Mouse (Mus musculus) heart, embryonic 16.5 days (tissue): ENCODE measurements around the gene Rab7. TPM values are rescaled to one million over a fixed set of nuclear protein-coding genes. Genes with fewer than 3 reads are reported as not detected.

Source experiments
- ATAC-seq: fragments of 200-750 bp; cut with Nextera tagmentation; replicated peaks from 2 replicates; pipeline ENCODE4 v1.8.0; 2017; ENCODE audit warnings: moderate number of reproducible peaks; ENCODE audit not compliant: insufficient read depth, low FRiP score; ENCODE audit errors: extremely low read depth
- H3K27ac ChIP-seq: fragments of 300-500 bp; sonication (generic); 2 replicates; pipeline ENCODE4 v1.5.1; 2014; ENCODE audit warnings: mild to moderate bottlenecking, low read length, control low read depth, moderate library complexity
- H3K27me3 ChIP-seq: fragments of 300-500 bp; sonication (generic); 2 replicates; pipeline ENCODE4 v1.6.1; 2014; ENCODE audit warnings: low read length, mixed read lengths; ENCODE audit not compliant: control insufficient read depth, insufficient read depth
- H3K36me3 ChIP-seq: fragments of 300-500 bp; sonication (generic); 2 replicates; pipeline ENCODE4 v1.6.1; 2014; ENCODE audit not compliant: control insufficient read depth, insufficient read depth
- H3K4me1 ChIP-seq: fragments of 300-500 bp; sonication (generic); 2 replicates; pipeline ENCODE4 v1.6.1; 2014; ENCODE audit warnings: low read length, mixed read lengths; ENCODE audit not compliant: control insufficient read depth, insufficient read depth
- H3K4me2 ChIP-seq: fragments of 300-500 bp; sonication (generic); 2 replicates; pipeline ENCODE4 v1.6.1; 2014; ENCODE audit warnings: low read depth, mild to moderate bottlenecking, control low read depth, low read length
- H3K4me3 ChIP-seq: fragments of 300-500 bp; sonication (generic); 2 replicates; pipeline ENCODE4 v1.5.1; 2014; ENCODE audit warnings: mild to moderate bottlenecking, control low read depth, low read length
- H3K9ac ChIP-seq: fragments of 300-500 bp; sonication (generic); 2 replicates; pipeline ENCODE4 v1.6.1; 2014; ENCODE audit warnings: low read length, control low read depth
- H3K9me3 ChIP-seq: fragments of 300-500 bp; sonication (generic); replicated peaks from 2 replicates; pipeline ENCODE4 v1.6.1; 2016; ENCODE audit warnings: low read length; ENCODE audit not compliant: control insufficient read depth
- WGBS: fragments of 180-500 bp; shearing (Covaris S2); extraction: QIAGEN DNeasy Blood & Tissue Kit; methylation state at CpG from one replicate; pipeline ENCODE4 v1.1.7; 2014; 5-methylcytosine and 5-hydroxymethylcytosine counted together
- polyA plus RNA-seq: library from polyadenylated mRNA; unstranded; fragments of >200 nt; fragmentation: Nextera tagmentation; extraction: Ambion mirVana; gene quantifications from 2 replicates; pipeline ENCODE4 v1.2.1, GENCODE M21; 2015

The Rab7 gene
- polyA plus RNA-seq, 1 experiment from 2014 or later: 256 TPM

DNA sequence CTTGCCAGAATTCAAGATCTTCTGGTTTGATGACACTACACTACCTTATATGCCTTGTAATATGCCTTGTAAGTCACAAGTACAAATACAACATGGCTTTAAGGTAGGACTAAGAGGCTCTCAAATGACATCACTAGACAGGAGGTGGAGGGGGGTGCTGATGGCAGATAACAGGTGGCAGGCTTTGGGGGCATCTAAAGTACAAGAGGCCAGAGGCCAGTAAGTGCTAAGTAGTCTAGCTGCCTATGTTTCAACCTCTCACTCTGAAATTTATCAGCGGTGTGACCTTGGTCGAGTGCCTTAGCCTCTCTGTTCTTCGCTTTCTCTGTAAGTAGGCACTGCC, 865 bp downstream of the Rab7 start:
- peak overlapping the region; percentile 98 for H3K4me3 ChIP-seq
- H3K4me1 ChIP-seq: peaks cover 35% of the 10 kb centered on the region
- WGBS: 0% methylated on average over 3 of the region's 3 CpGs
- H3K36me3 ChIP-seq: no peaks in the 10 kb centered on the region
- no peak for ATAC-seq
- no peaks in the 10 kb centered on the region for H3K9me3 ChIP-seq
- peak overlapping the region; percentile 87 for H3K4me2 ChIP-seq
- peak overlapping the region; percentile 99 for H3K9ac ChIP-seq
- no peaks in the 10 kb centered on the region for H3K27me3 ChIP-seq
- peak overlapping the region; percentile 91 for H3K27ac ChIP-seq

DNA sequence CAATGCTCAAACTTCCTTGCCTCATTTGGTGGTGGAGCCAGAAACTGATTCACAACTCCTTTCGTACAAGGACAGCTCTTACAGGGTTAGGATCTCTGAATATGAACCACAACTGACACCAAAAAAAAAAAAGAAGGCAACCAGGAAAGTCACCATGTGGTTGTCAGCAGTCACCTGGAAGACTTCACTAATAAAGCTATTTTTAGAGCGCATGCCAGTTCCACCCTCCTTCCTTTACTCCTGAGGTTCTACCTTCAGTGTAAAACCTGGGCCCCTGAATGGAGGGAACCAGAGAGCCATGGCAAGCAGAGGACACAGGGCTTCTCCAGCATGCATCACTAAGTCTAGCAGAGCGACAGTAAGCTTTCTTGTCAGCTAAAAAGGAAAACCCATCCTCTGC, 2.7 kb downstream of the Rab7 start:
- peaks cover 35% of the 10 kb centered on the region for H3K4me1 ChIP-seq
- 58% methylated on average over 3 of the region's 3 CpGs for WGBS
- ATAC-seq: no peak
- H3K27me3 ChIP-seq: no peaks in the 10 kb centered on the region
- peak overlapping the region; percentile 37 for H3K4me2 ChIP-seq
- H3K36me3 ChIP-seq: no peaks in the 10 kb centered on the region
- no peaks in the 10 kb centered on the region for H3K9me3 ChIP-seq
- H3K4me3 ChIP-seq: no peak overlapping the region
- H3K9ac ChIP-seq: peak overlapping the region; percentile 34
- H3K27ac ChIP-seq: peak overlapping the region; percentile 60

DNA sequence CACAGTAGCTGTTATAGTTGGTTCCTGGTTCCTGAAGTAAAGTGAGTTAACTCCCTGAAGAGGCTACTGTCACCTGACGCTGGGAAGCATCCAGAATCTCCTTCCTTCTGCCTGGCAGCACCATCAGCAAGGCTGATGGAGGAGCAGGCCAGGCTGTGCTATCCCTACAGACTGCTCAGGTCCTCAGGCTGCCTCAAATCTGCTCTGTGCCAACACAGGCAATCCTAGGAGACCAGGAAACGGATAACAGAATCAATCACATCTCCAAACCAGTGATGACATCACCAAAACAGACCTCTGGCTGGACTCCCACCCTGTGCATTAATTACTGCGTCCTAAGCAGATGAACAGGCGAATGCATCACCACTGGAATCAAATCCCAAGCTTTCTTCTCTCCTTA, 3.8 kb downstream of the Rab7 start:
- H3K9ac ChIP-seq: peak overlapping the region; percentile 5; the same call in 1 of the 2 replicates
- H3K4me1 ChIP-seq: peaks cover 35% of the 10 kb centered on the region
- WGBS: 36% methylated on average over 4 of the region's 4 CpGs
- peak overlapping the region; percentile 37 for H3K4me2 ChIP-seq
- H3K4me3 ChIP-seq: no peak overlapping the region
- H3K36me3 ChIP-seq: no peaks in the 10 kb centered on the region
- H3K27me3 ChIP-seq: no peaks in the 10 kb centered on the region
- H3K9me3 ChIP-seq: no peaks in the 10 kb centered on the region
- peak overlapping the region; percentile 60 for H3K27ac ChIP-seq
- ATAC-seq: no peak

DNA sequence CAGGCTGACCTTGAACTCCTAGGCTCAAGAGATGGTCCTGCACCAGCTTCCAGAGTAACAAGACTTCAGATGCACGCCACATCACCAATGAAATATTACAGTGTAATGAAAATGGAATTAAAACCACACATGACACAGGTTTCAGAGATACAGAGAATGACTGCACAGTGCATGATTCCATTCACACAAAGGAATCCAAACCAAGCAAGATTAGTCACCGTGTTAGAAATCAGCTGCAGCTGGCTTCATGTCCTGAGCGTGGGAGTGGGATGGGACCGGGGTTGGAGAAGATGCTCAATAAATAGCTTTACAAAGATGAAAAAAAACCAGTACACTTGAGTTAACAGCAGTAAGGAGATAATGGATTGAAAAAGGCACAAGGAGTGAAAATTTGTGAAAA, 5.6 kb downstream of the Rab7 start:
- WGBS: 91% methylated on average over 4 of the region's 4 CpGs
- H3K4me2 ChIP-seq: no peak overlapping the region
- no peak overlapping the region for H3K27ac ChIP-seq
- H3K4me3 ChIP-seq: no peak overlapping the region
- no peaks in the 10 kb centered on the region for H3K27me3 ChIP-seq
- no peaks in the 10 kb centered on the region for H3K36me3 ChIP-seq
- H3K9me3 ChIP-seq: no peaks in the 10 kb centered on the region
- no peak overlapping the region for H3K9ac ChIP-seq
- peaks cover 39% of the 10 kb centered on the region for H3K4me1 ChIP-seq
- ATAC-seq: no peak

DNA sequence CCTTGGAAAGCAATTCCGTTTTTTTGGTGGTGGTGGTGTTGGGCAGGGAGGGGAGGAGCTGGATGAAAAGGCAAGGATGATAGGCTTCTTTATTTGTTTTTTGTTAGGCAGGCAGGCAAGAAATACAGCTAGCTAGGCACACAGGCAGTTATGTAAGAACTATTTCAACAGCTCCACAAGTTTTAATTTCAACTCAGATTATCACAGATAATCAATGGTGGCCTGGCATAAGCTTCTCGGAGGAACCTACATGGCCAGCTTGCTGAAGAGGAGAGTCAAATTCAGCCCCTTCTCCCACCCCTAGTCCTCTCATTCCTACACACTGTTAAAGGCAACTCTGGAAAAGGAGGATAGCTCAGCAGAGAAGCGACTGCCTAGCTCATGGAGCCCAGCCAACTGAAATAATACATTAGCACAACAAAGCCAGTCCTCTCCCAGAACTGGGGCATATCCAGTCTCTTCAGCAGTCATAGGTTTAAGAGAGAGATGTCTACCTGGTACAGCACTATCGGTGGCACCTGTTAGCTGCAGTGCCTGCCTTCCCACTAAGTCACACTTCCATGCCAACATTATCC, 7.5 kb downstream of the Rab7 start:
- H3K4me1 ChIP-seq: peaks cover 24% of the 10 kb centered on the region
- H3K4me2 ChIP-seq: no peak overlapping the region
- H3K27ac ChIP-seq: no peak overlapping the region
- WGBS: 77% methylated on average over 4 of the region's 4 CpGs
- ATAC-seq: no peak
- H3K9ac ChIP-seq: no peak overlapping the region
- no peaks in the 10 kb centered on the region for H3K9me3 ChIP-seq
- no peaks in the 10 kb centered on the region for H3K27me3 ChIP-seq
- H3K4me3 ChIP-seq: no peak overlapping the region
- no peaks in the 10 kb centered on the region for H3K36me3 ChIP-seq

DNA sequence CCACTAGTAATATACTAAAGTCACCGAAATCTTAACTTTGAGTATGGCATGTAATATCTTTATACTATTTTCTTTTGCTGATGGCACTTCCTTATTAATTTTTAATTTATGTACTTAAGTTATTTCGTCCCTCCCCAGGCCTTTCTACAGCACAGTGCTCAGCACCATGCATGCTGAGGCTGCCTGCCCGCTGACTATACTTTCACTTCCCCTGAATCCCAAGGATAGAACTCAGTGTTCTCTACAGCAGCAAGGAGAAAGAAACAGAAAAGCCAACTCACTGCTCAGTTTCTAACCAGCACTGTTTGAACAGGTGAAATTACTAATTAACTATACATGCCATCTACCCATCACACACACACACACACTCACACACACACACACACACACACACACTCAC, 11.6 kb downstream of the Rab7 start:
- Histone ChIP-seq H3K4me3 (no peak overlapping the region), H3K9me3 (no peaks in the 10 kb centered on the region), H3K27me3 (no peaks in the 10 kb centered on the region), H3K36me3 (peaks cover 7% of the 10 kb centered on the region), H3K4me2 (no peak overlapping the region), H3K27ac (no peak overlapping the region), H3K4me1 (peaks cover 14% of the 10 kb centered on the region), H3K9ac (no peak overlapping the region)
- no peak for ATAC-seq
- WGBS: 87% methylated on average over 3 of the region's 3 CpGs

DNA sequence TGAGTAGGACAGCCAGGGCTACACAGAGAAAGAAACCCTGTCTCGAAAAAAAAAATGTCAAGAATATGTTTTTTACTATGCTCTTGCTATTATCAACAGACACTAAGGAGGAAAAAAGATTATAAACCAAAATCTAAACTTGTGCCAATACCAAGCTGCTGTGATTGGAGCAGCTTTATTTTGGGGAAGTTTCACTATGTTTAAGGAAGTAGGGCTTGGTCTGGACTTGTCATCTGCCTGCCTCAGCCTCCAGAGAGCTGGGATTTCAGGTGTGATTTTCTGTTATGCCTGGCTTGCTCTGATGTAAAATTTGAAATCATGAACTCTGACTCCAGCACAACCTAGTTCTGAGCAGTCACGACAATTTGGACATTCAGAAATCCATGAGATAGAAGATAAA, 14.6 kb downstream of the Rab7 start:
- Histone ChIP-seq H3K4me3 (no peak overlapping the region), H3K4me1 (peaks cover 14% of the 10 kb centered on the region), H3K4me2 (no peak overlapping the region), H3K36me3 (peaks cover 7% of the 10 kb centered on the region), H3K9me3 (no peaks in the 10 kb centered on the region), H3K27me3 (no peaks in the 10 kb centered on the region), H3K9ac (no peak overlapping the region), H3K27ac (no peak overlapping the region)
- WGBS: 90% methylated on average over 2 of the region's 2 CpGs
- ATAC-seq: no peak

DNA sequence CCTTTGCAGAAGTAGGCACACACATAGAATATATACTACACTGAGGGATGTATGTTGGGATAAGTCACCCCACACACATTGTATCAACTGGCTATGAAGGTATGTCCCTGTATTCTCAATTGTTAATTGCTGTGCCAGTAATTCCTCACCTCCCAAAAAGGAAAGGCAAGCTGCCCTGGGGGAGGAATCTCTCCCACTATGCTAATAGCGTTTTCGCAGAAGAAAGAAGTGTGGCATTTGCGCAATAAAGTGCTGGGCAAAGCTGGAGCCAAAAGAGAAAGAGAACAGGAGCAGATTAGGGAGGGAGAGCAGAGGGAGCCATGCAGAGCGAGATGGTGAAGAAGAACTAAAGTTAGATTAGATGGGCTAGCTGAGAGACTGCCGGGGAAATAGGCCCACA, 17.7 kb downstream of the Rab7 start:
- no peaks in the 10 kb centered on the region for H3K27me3 ChIP-seq
- 73% methylated on average over 5 of the region's 5 CpGs for WGBS

DNA sequence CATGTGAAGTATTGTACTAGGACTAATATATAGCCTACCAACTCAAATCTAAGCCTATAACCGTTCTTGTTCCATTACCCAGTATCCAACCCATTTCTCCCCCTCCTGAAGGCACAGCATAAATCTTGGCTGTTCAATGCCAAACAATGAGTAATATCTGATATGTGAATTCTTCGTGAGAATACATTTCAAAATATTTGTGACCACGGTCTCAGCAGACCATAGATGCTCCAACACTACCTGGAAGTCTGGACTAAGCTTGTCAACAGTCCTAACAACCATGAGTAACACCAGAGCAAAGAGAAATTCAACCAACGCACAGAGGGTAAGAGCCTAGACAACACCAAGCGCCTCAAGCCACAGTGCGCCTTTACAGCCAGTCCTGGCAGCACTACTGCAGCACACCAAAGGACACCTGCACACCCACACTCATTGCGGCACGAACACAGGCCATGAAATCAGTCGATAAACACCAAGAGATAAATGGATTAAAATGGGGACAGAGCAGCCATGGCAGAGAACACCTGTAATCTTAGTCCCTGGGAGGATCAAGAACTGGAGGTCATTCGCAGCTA, 21.7 kb downstream of the Rab7 start:
- no peaks in the 10 kb centered on the region for H3K9me3 ChIP-seq
- H3K9ac ChIP-seq: no peak overlapping the region
- no peak overlapping the region for H3K4me2 ChIP-seq
- H3K4me3 ChIP-seq: no peak overlapping the region
- no peak overlapping the region for H3K27ac ChIP-seq
- peaks cover 5% of the 10 kb centered on the region for H3K4me1 ChIP-seq
- H3K27me3 ChIP-seq: no peaks in the 10 kb centered on the region
- no peaks in the 10 kb centered on the region for H3K36me3 ChIP-seq
- WGBS: 90% methylated on average over 10 of the region's 10 CpGs
- ATAC-seq: no peak

More for the DNA sequence above, 17.7 kb downstream of the Rab7 start:
- ATAC-seq: no peak
- H3K36me3 ChIP-seq: peaks cover 7% of the 10 kb centered on the region
- H3K4me3 ChIP-seq: no peak overlapping the region
- peaks cover 9% of the 10 kb centered on the region for H3K4me1 ChIP-seq
- no peaks in the 10 kb centered on the region for H3K9me3 ChIP-seq
- no peak overlapping the region for H3K9ac ChIP-seq
- H3K27ac ChIP-seq: no peak overlapping the region
- no peak overlapping the region for H3K4me2 ChIP-seq
